Mouse (Mus musculus) heart, postnatal 10 days (tissue): ENCODE data around the gene Ltc4s. TPM values are rescaled to one million over a fixed set of nuclear protein-coding genes. Genes with fewer than 3 reads are reported as not detected.
A peak's percentile ranks its signal among the peaks of the same experiment; 100 is the strongest.

Experiments used
- DNase-seq, 2 experiments: peaks; one replicate each; pipeline ENCODE4 v3.0.0; 2021
- intact Hi-C: fragments of 180-260 bp; cut with DNase I; formaldehyde crosslinking; loops from one replicate; pipeline ENCODE4 v1.15.1; 2025
- total RNA-seq, 2 experiments: library from RNA; stranded (reverse); gene quantifications; 2 replicates each; pipeline ENCODE4 v1.2.3; 2021

Gene Ltc4s
- total RNA-seq, 2 experiments from 2014 or later, result 5.0 to 5.9 TPM

GRCm38 (mm10) chr11:50225611-50226378, 12.6 kb downstream of the Ltc4s start:
- intact Hi-C loops, result no loop called here
- DNase-seq, result peak; percentile 63 to 67

- peak; percentile 89 to 93 for DNase-seq
- intact Hi-C loops, result no loop called here
Observed at GRCm38 (mm10) chr11:50224671-50225530, 13.5 kb downstream of the Ltc4s start.

- intact Hi-C loops, result no loop called here
- DNase-seq, result no peak
Observed at GRCm38 (mm10) chr11:50223783-50224662, 14.4 kb downstream of the Ltc4s start.

GRCm38 (mm10) chr11:50222559-50223276, 15.7 kb downstream of the Ltc4s start:
- intact Hi-C loops, result no loop called here

GRCm38 (mm10) chr11:50219833-50220232, 18.6 kb downstream of the Ltc4s start:
- no peak for DNase-seq
- intact Hi-C loops, result no loop called here

More at GRCm38 (mm10) chr11:50222559-50223276, 15.7 kb downstream of the Ltc4s start:
- DNase-seq, result no peak

- DNase-seq, result no peak
- intact Hi-C loops, result no loop called here
Observed at GRCm38 (mm10) chr11:50217811-50218210, 20.6 kb downstream of the Ltc4s start.

GRCm38 (mm10) chr11:50216724-50217366, 21.6 kb downstream of the Ltc4s start:
- DNase-seq, result no peak
- intact Hi-C loops, result no loop called here

- intact Hi-C loops, result no loop called here
Observed at GRCm38 (mm10) chr11:50215633-50216032, 22.8 kb downstream of the Ltc4s start.

GRCm38 (mm10) chr11:50214631-50215030, 23.8 kb downstream of the Ltc4s start:
- intact Hi-C loops, result no loop called here
- no peak for DNase-seq

More at GRCm38 (mm10) chr11:50215633-50216032, 22.8 kb downstream of the Ltc4s start:
- DNase-seq, result no peak

- DNase-seq, result peak; percentile 89 to 91
- intact Hi-C loops, result no loop called here
Observed at GRCm38 (mm10) chr11:50212848-50213758, 25.3 kb downstream of the Ltc4s start.

GRCm38 (mm10) chr11:50212060-50212739, 26.2 kb downstream of the Ltc4s start:
- intact Hi-C loops, result no loop called here
- no peak for DNase-seq

- intact Hi-C loops, result no loop called here
- DNase-seq, result no peak
Observed at GRCm38 (mm10) chr11:50211322-50212059, 26.9 kb downstream of the Ltc4s start.

- intact Hi-C loops, result no loop called here
Observed at GRCm38 (mm10) chr11:50210505-50211151, 27.8 kb downstream of the Ltc4s start, which contains the start of the genes Sqstm1 and Mgat4b. Gene Sqstm1, minus strand, starts transcription at chr11:50210827. Gene Mgat4b, plus strand, starts transcription at chr11:50210890.

GRCm38 (mm10) chr11:50210101-50210504, 28.3 kb downstream of the Ltc4s start:
- DNase-seq, result peak; percentile 93
- intact Hi-C loops, result no loop called here

More at GRCm38 (mm10) chr11:50210505-50211151, 27.8 kb downstream of the Ltc4s start, which contains the start of the genes Sqstm1 and Mgat4b:
- peak; percentile 89 for DNase-seq

- intact Hi-C loops, result no loop called here
- no peak for DNase-seq
Observed at GRCm38 (mm10) chr11:50208039-50208438, 30.4 kb downstream of the Ltc4s start.

GRCm38 (mm10) chr11:50207344-50207743, 31.1 kb downstream of the Ltc4s start:
- intact Hi-C loops, result no loop called here

More at GRCm38 (mm10) chr11:50207344-50207743, 31.1 kb downstream of the Ltc4s start:
- DNase-seq, result no peak
